Mouse (Mus musculus) CD4-positive, CD25-positive, alpha-beta regulatory T cell, adult 2 months (primary cell): ENCODE measurements around the gene Aqp5.

Source experiments
- DNase-seq: peaks from one replicate; pipeline ENCODE4 v3.0.0-alpha.2; 2012; ENCODE audit warnings: low read depth, low spot score

Gene Aqp5

DNA sequence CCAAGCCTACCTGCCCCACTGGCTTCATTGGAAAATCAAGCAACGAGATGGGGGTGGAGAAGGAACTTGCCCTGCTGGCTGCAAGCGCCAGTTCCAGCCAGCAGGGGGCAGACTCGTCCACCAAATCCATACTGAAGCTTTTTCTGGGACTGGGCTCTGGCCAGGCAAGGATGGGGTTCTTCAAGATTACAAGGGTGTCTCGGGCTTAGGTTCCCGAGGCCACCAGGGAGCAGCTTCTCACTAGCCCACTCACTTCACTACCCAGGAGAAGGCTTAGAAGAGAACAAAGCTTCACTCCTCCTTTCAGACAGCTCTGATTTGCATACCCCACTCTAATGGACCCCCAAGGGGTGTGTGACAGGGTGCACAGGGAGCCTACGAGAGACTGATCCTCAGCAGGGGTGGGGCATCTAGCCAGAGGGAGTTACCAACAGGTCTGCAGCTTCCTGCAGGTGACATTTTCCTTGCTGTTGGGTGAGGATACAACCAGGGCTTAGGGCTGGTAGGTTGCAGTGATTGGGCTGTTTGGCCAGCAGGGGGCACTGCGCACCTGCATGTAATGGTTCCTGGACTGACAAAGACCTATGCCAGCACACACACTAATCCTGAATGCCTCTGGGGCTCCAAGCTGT lies 5.6 kb downstream of the Aqp5 start:
- peak; percentile 82 for DNase-seq

GRCm38 (mm10) chr15:99596841-99597240 lies 6.3 kb downstream of the Aqp5 start:
- no peak for DNase-seq

DNA sequence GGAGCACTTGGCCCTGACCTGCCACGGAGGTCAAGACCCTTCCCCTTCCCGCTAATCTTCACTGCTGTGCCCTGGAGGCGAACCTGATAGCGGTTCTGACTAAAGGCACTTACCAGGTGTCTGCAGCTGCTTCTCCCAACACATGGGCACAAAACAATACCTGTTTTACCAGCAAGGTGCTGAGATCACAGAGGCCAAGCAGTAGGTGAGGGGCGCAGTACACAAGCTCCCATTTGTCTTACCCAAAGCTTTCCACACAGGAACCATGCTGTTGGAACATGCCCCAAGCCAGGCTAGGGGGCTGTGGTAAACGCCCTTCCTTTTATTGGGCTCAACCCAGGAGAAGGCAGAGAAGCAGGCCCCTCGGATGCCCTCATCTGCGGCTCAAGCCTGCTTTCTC lies 7.0 kb downstream of the Aqp5 start:
- DNase-seq = no peak

GRCm38 (mm10) chr15:99599245-99600070 lies 8.9 kb downstream of the Aqp5 start:
- DNase-seq = no peak

- DNase-seq = no peak
These were observed 10.6 kb downstream of the Aqp5 start, which contains the start of gene Aqp6 for GRCm38 (mm10) chr15:99600986-99601822. Gene Aqp6, plus strand, starts transcription at chr15:99601400.

- no peak for DNase-seq
These were observed 11.2 kb downstream of the Aqp5 start for GRCm38 (mm10) chr15:99601823-99602120.

- DNase-seq = no peak
These were observed 11.7 kb downstream of the Aqp5 start for GRCm38 (mm10) chr15:99602206-99602820.

DNA sequence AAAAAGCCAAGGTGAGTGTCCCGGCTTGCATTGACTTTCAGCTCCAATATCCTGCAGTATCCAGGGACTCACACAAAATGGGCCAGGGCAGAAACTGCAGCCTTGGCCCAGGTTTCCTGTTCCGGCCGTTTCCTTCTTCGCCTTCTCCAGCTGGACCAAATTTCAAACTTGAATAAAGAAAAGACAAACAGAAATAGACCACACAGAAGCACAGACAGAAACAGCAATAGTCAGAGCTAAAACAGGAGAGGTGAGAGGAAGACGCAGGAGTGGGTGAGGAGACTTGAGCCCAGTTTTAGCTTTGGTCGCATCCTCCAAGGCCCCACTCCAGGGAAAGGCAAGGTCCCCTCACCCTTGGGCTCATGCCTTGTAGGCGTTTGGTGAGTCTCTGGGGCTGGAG lies 12.6 kb downstream of the Aqp5 start:
- DNase-seq = no peak

DNA sequence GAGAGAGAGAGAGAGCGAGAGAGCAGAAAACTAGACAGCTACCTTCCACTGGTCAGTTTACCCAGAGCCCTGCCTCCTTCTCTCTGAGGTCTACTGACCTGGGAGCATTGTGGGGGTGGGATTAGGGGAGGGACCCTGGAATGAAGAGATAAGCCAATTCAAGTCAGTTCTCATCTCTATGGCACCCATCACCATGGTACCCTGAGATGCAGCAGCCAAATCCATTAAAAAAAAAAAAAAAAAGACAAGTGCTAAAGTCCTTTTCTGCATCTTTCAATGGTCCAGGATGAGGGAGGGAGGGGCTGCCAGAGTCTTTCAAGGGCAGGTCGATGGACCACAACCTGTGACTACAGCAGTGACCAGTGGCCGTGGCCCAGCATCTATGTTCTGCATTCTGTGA lies 15.0 kb downstream of the Aqp5 start:
- DNase-seq = no peak

DNA sequence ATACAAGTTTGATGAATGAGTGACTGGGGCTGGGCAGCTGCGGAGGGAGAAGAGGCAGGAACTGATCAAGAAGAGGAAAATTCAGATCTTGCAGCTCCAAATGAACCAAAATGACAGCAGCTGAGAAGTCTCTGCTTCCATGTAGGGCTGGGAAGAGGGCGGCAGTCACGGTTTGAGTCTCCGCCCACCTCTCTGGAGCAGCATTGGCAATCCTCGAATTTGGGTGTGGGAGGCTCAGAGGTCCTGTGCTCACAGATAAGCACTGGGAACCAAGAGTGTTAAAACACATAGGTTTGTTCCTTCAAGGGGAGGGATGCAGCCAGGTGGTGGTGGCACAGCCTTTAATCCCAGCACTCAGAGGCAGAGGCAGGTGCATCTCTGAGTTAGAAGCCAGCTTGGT lies 15.9 kb downstream of the Aqp5 start:
- DNase-seq = no peak

GRCm38 (mm10) chr15:99607388-99608113 lies 17.0 kb downstream of the Aqp5 start:
- DNase-seq = no peak

- DNase-seq = no peak
These were observed 18.0 kb downstream of the Aqp5 start for GRCm38 (mm10) chr15:99608382-99609125.

DNA sequence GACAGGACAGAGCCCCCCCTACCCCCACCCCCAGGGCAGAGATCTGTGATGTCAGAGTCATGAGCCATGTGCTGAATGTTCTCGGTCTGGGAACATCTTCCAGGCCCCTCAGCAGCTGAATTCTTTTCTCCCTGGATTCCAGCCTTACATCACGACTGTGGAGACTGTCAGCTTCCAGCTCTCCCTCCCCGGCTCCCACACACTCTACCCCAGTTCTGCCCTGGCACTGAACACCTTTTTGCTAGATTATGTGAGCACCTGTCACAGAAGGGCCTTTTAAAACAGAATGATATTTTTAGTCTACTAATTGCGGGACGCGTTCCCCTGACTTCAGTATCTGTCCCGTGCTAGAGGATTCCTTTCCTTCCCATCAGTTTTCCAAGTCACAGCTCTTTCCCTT lies 21.0 kb downstream of the Aqp5 start:
- DNase-seq = no peak

GRCm38 (mm10) chr15:99614273-99614672 lies 23.7 kb downstream of the Aqp5 start:
- DNase-seq = no peak

DNA sequence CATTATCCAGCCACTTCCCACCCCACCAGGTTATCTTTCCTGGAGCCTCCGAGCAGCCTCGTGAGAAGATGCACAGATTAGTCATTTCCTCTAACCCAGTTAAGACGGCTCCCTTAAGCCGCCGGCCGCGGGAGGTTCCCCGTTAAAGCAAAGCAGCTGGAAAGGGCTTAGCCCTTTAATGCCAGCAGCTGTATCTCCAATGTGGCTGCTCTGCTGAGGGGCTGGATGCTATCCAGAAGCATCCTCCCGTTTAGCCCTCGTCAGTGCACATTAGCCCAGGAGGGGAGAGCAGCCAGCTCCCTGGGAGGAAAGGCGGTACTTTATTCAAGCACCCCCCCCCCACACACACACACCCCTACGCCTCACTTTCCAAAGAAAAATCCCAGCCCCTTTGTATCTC lies 24.2 kb downstream of the Aqp5 start:
- DNase-seq = no peak

GRCm38 (mm10) chr15:99615246-99615645 lies 24.7 kb downstream of the Aqp5 start:
- no peak for DNase-seq

DNA sequence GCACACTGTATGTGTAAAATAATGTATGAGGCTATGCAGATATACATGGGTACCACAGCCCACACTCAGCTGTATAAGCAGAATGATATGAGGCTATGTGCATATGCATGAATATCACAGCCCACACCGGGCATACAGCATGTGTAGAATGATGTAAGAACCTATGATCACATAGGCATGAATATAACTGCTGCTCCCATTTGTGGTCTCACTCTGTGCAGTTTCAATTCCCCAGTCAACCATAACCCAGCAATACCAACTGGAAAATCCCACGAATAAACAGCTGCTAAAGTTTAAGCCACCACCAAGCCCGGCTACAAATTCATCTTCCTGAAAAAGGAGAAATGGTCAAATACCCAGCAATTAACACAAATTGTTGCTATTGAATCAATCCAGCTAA lies 28.0 kb downstream of the Aqp5 start:
- DNase-seq = no peak

- no peak for DNase-seq
These were observed 29.2 kb downstream of the Aqp5 start for GRCm38 (mm10) chr15:99619821-99620220.

DNA sequence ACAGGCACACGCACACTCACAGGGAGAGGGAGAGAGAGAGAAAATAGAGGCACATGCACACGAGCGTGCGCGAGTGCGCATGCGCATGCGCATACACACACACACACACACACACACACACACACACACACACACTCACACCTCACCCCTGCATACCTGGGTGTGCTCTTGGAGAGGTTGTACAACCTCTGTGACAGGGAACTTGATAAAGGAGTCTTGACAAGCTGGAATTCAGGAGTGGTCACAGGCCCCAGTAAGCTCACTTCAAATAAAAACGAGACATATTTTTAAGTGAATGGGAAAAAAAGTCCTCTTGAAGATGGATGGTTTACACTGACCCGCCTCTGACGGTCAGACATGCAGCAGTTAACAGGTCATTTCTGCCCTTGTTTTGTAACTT lies 31.5 kb downstream of the Aqp5 start:
- no peak for DNase-seq

- DNase-seq = peak; percentile 52
These were observed 41.0 kb downstream of the Aqp5 start for GRCm38 (mm10) chr15:99631618-99632017.

DNA sequence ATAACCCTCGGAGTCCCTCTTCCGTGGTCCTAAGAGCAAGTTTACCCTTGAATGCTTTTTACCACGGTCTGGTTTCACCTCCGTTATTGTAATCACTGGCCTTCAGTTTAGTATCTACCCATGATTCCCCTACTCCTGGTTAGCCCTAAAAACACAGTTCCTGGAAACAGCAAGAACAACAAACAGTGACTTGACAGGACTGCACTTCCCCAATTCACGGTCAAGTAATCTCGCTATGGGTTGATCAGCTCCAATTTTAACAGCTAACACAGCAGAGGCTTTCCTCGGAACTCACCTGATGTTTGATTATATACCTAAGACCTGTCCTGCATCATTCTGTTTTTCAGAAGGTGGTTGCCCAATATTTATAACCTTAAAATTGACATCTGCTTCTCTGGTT lies 44.1 kb downstream of the Aqp5 start:
- DNase-seq = no peak
